Mouse (Mus musculus) colon, adult 2 months (tissue): ENCODE results near the gene Paics. TPM values are rescaled to one million over a fixed set of nuclear protein-coding genes. Genes with fewer than 3 reads are reported as not detected.

Experiments used
- polyA plus RNA-seq: library from polyadenylated mRNA; depleted of rRNA; stranded (reverse); fragments of >200 nt; gene quantifications from 2 replicates; pipeline ENCODE4 v1.2.3, GENCODE M21; 2012; rRNA removed

Gene Paics
- 29.8 and 35.7 TPM in 2 replicates for polyA plus RNA-seq

GRCm38 (mm10) chr5:76951106-76952027, at the start of gene Paics, which contains the start of gene Ppat:
TSS of gene Paics (plus strand) at chr5:76951307.
TSS of gene Ppat (minus strand) at chr5:76951578.

GRCm38 (mm10) chr5:76905405-76906154, 45.5 kb upstream of the Paics start, which contains the start of gene Aasdh:
TSS of gene Aasdh (minus strand) at chr5:76905514.

GRCm38 (mm10) chr5:76974554-76975285, 23.6 kb downstream of the Paics start, which contains the start of gene Srp72:
TSS of gene Srp72 (plus strand) at chr5:76974683.

GRCm38 (mm10) chr5:77004051-77004821, 53.1 kb downstream of the Paics start, which contains the start of gene Arl9:
TSS of gene Arl9 (plus strand) at chr5:77004055.

GRCm38 (mm10) chr5:77015544-77016482, 64.7 kb downstream of the Paics start, which contains the start of gene Thegl:
TSS of gene Thegl (plus strand) at chr5:77016023.

Other genes with a start within 250 kb of the Paics start
- 4.3 and 4.9 TPM in 2 replicates for gene Aasdh, start 45.8 kb upstream of the Paics start, polyA plus RNA-seq
- gene Ppat, start 271 bp downstream of the Paics start, polyA plus RNA-seq: 3.4 and 4.1 TPM in 2 replicates
- 10.3 and 14.1 TPM in 2 replicates for gene Srp72, start 23.4 kb downstream of the Paics start, polyA plus RNA-seq
- not detected in 2 replicates for gene Arl9, start 52.7 kb downstream of the Paics start, polyA plus RNA-seq
- not detected in 2 replicates for gene Thegl, start 64.7 kb downstream of the Paics start, polyA plus RNA-seq
- 61.2 and 64.6 TPM in 2 replicates for gene Hopx, start 163.8 kb downstream of the Paics start, polyA plus RNA-seq